Mouse (Mus musculus): ENCODE measurements around the gene Ssrp1.
A peak's percentile ranks its signal among the peaks of the same experiment; 100 is the strongest.

Ssrp1 gene

GRCm38 (mm10) chr2:85073751-85074150, 36.7 kb downstream of the Ssrp1 start:
- DNase-seq (ENCODE audit: low read depth), result no peak

GRCm38 (mm10) chr2:85088716-85089646, 51.9 kb downstream of the Ssrp1 start:
- peak; percentile 47 for DNase-seq (ENCODE audit: low read depth)

- DNase-seq (ENCODE audit: low read depth), result no peak
Measured at GRCm38 (mm10) chr2:85091325-85091724, 54.3 kb downstream of the Ssrp1 start.

GRCm38 (mm10) chr2:85093376-85093775, 56.3 kb downstream of the Ssrp1 start:
- no peak for DNase-seq (ENCODE audit: low read depth)

- peak; percentile 34 for DNase-seq (ENCODE audit: low read depth)
Measured at GRCm38 (mm10) chr2:85095906-85096305, 58.9 kb downstream of the Ssrp1 start.

Measured in NIH3T3 (cell line).